Mouse (Mus musculus) adrenal gland, adult 2 months (tissue): ENCODE results near the gene Nr5a2. TPM values are rescaled to one million over a fixed set of nuclear protein-coding genes. Genes with fewer than 3 reads are reported as not detected.

Source experiments
- DNase-seq: peaks from one replicate; pipeline ENCODE4 v3.0.0; 2021
- polyA plus RNA-seq: library from polyadenylated mRNA; depleted of rRNA; stranded (reverse); fragments of >200 nt; gene quantifications from 2 replicates; pipeline ENCODE4 v1.2.3, GENCODE M21; 2012
- total RNA-seq, 2 experiments: library from RNA; stranded (reverse); gene quantifications; 2 replicates each; pipeline ENCODE4 v1.2.3; 2021

Nr5a2 gene
- total and polyA plus RNA-seq, 3 experiments = 1.2 to 1.7 (median 1.3) TPM

DNA sequence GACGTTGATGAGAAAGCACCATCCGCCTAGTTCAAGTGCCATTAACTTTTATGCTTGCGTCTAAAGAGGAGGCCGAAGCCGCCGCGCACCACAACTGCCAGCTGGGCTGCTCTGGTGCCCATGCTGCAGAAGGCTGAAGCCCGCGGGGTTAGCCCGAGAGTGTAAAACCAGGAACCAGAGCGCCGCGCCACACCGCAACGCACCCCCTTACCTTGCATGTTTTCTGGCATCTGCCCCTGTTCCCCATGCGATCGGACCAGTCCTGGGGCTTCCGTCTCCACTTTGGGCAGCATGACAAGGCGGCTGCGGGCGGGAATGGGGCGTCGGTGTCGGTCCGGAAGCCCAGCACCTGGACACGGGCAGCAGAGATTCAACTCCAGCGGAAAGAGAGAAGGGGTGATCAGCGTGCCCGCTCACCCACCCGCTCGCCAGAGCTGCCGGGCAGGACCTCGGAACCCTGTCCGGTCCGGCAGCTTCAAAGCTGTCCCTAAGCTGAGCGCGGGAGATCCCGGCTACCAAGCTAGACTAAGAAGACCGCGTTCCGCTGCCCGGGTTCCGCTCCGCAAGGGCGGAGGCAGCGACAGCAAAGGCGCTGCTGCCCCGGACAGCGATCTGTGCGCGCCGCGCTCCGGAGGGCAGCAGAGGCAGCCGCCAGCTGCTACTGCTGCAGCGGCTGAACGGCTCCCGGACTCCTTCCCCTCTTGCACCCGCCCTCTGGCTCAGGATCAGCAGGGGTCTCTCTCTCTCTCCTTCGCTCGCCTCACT, 11.6 kb downstream of the Nr5a2 start:
- DNase-seq = peak; percentile 81

DNA sequence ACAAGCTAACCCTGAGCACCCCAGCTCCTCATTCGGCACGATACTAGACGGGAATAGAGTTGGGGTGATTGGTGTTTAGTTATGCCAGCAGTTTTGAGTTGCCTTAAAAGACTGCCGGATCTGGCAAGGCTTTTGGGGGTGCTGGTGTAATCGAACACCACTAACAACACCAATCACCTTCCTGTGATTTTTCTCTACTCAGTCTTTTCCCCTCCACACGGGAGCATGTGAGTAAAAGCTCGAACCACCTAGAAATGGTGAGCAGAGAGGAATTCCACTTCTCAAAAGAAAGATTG, 12.2 kb downstream of the Nr5a2 start:
- peak; percentile 18 for DNase-seq

GRCm38 (mm10) chr1:136947394-136948126, 12.7 kb downstream of the Nr5a2 start:
- DNase-seq = peak; percentile 20

GRCm38 (mm10) chr1:136946806-136947393, 13.3 kb downstream of the Nr5a2 start:
- DNase-seq = no peak

- DNase-seq = no peak
Observed at GRCm38 (mm10) chr1:136946404-136946803, 13.8 kb downstream of the Nr5a2 start.

GRCm38 (mm10) chr1:136945876-136946275, 14.4 kb downstream of the Nr5a2 start:
- no peak for DNase-seq

GRCm38 (mm10) chr1:136945426-136945825, 14.8 kb downstream of the Nr5a2 start:
- DNase-seq = no peak

- DNase-seq = no peak
Observed at GRCm38 (mm10) chr1:136940603-136941002, 19.6 kb downstream of the Nr5a2 start.

GRCm38 (mm10) chr1:136939220-136939619, 21.0 kb downstream of the Nr5a2 start:
- no peak for DNase-seq

- no peak for DNase-seq
Observed at GRCm38 (mm10) chr1:136935960-136936324, 24.3 kb downstream of the Nr5a2 start.

DNA sequence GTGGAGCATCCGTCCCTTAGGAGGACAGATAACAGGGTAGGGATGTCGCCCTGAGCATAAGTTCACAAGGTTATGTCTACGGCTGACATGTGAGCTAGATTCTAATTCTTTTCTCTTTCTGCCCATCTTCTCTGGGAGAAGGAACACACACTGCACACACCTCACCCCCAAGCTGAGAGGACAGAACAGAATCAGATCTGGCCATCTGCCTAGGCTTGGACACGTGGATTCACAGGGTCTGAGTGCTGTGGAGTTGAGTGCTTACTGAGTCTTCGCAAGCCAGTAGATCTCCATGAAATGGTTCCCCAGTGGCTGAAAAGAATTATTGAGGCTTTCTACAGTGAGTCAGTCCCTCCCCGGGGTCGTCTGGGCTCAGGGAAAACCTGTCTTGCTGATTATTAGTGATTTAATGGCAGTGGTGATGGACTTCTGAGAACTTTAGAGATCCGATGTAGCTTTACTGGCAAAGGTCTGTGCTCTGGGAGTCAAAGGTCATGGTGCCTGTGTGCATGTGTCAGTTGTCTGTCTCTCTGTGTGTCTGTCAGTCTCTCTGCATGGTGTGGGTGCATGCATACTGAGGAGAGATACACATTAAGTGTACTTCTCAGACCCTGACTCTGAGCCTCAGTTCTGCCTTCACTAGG, 24.8 kb downstream of the Nr5a2 start:
- DNase-seq = no peak

DNA sequence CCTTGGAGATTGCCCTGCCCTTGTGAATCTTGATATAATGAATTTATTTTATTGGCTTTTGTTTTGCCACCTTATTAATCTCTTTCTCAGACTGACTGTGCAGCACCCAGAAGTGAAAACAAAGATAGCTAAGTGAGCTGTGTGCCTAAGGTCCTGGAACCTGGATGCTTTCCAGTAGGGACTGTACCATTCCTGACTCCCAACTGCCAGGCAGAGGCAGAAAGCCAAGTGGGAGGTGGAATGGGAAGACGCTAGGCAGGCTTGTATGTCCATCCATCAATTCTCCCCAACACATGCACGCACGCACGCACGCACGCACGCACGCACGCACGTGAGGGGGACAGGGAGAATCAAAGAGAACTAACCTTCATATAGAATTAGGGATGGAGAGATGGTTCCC, 26.2 kb downstream of the Nr5a2 start:
- DNase-seq = peak; percentile 23

DNA sequence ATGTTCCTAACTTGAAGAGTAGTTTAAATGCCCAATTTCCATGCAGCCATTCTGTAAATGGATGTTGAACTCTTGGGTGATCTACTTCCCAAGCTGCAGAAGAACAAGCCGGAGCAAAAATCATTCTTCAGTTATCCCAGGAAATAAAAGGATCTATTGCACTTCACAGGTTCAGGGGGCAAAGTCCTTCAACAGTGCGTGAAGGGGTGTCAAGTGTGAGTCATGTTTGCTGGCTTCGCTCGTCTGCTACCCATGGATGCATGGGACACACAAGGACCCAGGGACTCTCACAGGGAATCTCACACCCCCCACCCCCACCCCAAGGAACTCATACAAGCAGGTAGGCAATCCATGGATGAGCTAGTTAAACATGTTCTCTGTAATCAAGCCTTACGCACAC, 29.2 kb downstream of the Nr5a2 start:
- no peak for DNase-seq

DNA sequence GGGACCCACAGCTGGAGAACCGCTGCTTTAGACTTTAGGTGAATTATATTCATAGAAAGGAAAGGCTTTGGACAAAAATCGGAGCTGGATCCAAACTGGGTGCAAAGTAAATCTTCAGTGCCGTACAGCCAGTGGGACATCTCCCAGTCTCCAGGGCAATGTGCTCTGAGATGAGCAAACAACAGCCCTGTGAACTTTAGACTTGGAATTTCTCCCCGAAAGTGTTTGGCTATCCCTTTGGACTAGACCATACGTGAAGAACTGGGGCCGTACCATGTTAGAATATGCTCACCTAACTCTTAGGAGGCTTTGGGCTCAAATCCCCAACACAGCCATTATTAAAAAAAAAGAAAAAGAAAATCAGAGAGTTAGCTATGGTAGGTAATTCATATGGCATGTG, 30.5 kb downstream of the Nr5a2 start:
- DNase-seq = no peak

DNA sequence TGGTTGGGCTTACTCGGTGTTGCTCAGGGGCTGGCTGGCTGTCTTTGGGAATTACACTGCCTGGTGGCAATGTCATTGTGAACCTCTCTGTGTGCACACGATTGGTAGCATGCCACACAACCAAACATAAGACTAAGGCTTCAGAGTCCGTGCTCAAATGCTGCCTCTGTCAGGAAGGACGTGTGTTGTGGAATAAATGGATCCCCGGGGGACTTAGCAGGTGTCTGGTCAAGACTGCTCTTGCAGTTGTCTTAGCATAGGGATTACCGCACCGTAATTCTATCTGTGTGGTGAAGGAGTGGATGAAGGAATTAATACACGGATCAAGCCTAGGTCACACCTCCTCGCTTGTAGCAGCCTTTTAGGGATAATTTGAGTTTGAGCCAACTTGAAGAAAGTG, 32.8 kb downstream of the Nr5a2 start:
- DNase-seq = no peak

GRCm38 (mm10) chr1:136926026-136926425, 34.2 kb downstream of the Nr5a2 start:
- DNase-seq = no peak

- DNase-seq = no peak
Observed at GRCm38 (mm10) chr1:136920089-136920488, 40.2 kb downstream of the Nr5a2 start.

DNA sequence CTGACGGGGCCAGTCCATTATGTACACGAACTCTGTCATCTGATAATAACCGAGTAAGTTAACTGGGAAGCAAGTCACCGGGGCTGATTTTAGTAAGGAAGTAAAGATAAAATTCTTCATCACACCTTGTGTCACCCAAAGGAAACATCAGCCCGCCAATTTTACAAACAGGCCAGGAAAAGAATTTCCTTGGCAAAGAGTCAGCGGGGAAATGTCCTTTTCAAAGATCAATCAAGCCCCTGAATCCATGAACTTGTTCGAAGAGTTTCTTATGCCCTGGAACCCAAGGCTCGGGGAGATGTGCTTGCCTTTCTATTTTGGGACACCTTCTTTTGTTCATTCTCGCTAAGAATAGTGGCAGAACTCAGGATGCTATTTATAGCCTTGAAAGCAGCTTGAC, 41.5 kb downstream of the Nr5a2 start:
- peak; percentile 21 for DNase-seq

DNA sequence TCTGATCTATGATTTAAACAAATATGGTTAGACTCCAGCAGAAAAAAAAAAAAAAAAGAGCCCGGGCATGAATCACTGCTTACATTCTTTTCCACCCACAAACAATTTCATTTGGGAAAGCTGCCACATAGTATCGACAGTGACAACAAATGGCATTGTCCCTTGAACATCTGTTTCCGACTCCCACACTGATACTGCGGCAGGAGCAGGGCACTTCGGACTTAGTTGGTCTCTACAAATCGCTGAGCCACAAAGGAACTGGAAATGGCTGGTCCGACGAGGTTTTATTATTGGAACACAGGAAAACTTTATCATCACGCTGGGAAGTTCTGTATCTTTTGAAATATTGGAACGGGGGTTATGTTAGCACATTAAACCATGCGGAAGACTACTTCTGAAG, 44.8 kb downstream of the Nr5a2 start:
- peak; percentile 62 for DNase-seq

- peak; percentile 34 for DNase-seq
Observed at GRCm38 (mm10) chr1:136911996-136912395, 48.3 kb downstream of the Nr5a2 start.

- peak; percentile 38 for DNase-seq
Observed at GRCm38 (mm10) chr1:136911594-136911860, 48.7 kb downstream of the Nr5a2 start.

- peak; percentile 50 for DNase-seq
Observed at GRCm38 (mm10) chr1:136910741-136911593, 49.3 kb downstream of the Nr5a2 start.
